Mouse (Mus musculus): Measurements from ENCODE around the gene Amot. TPM values are rescaled to one million over a fixed set of nuclear protein-coding genes. Genes with fewer than 3 reads are reported as not detected.

Amot gene
- polyA plus RNA-seq, 1 experiment, result 1.1 TPM

DNA sequence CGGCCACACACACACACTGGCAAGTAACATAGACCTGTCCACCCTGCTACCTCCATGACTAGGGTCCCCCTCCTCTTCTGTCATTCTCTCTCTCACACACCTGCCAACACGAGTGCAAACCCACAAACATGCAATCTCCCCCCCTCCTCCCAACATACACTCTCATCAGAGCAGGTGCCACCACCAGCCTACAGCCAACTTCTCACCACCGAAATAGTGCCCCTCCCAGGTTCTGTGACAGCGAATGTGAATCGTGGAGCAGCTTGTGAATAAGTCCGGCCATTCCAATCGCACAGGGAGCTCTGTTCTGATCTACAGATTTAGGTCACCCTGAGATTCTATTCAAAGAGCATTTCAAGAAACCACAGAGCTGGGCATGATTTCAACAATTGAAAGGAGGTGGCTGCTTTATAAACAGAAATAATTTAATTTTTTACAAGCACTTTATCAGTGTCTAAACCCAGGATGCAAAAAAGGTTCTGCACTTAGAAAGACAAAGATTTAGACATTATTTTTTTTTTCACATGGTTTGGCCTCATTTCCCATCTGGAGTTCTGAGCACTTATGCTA, 21.4 kb downstream of the Amot start:
- Histone ChIP-seq H3K27me3 (ENCODE audit: control insufficient read depth, insufficient read depth, low read length) (no peaks in the 10 kb centered on the region), H3K36me3 (ENCODE audit: control insufficient read depth, insufficient read depth, low read length) (no peaks in the 10 kb centered on the region), H3K4me1 (ENCODE audit: control insufficient read depth, insufficient read depth, insufficient read length) (no peaks in the 10 kb centered on the region), H3K27ac (ENCODE audit: insufficient read depth, low read length) (no peak overlapping the region), H3K4me3 (ENCODE audit: extremely low read depth, insufficient read depth, insufficient read length) (no peak overlapping the region)
- no peak for TF ChIP-seq CTCF (IDR thresholded peaks at IDR 0.05; ENCODE audit: extremely low read depth, insufficient read depth, insufficient read length, insufficient replicate concordance)
- no peak for TF ChIP-seq POLR2A (IDR thresholded peaks at IDR 0.05; ENCODE audit: low read depth, low read length)
- 81% methylated on average over 7 of the region's 7 CpGs for WGBS
- DNase-seq (ENCODE audit: low read depth in 1 of 2, low spot score in 2 of 2), result no peak

- WGBS, result 82% methylated on average over 5 of the region's 5 CpGs
- H3K36me3 ChIP-seq (ENCODE audit: control insufficient read depth, insufficient read depth, low read length), result no peaks in the 10 kb centered on the region
- no peaks in the 10 kb centered on the region for H3K4me1 ChIP-seq (ENCODE audit: control insufficient read depth, insufficient read depth, insufficient read length)
- H3K27ac ChIP-seq (ENCODE audit: insufficient read depth, low read length), result no peak overlapping the region
- H3K4me3 ChIP-seq (ENCODE audit: extremely low read depth, insufficient read depth, insufficient read length), result no peak overlapping the region
- H3K27me3 ChIP-seq (ENCODE audit: control insufficient read depth, insufficient read depth, low read length), result no peaks in the 10 kb centered on the region
- TF ChIP-seq POLR2A (IDR thresholded peaks at IDR 0.05; ENCODE audit: low read depth, low read length) (no peak), CTCF (IDR thresholded peaks at IDR 0.05; ENCODE audit: extremely low read depth, insufficient read depth, insufficient read length, insufficient replicate concordance) (no peak)
- no peak for DNase-seq (ENCODE audit: low read depth in 1 of 2, low spot score in 2 of 2)
These were observed 22.6 kb downstream of the Amot start for GRCm38 (mm10) chrX:145482383-145482782.

DNA sequence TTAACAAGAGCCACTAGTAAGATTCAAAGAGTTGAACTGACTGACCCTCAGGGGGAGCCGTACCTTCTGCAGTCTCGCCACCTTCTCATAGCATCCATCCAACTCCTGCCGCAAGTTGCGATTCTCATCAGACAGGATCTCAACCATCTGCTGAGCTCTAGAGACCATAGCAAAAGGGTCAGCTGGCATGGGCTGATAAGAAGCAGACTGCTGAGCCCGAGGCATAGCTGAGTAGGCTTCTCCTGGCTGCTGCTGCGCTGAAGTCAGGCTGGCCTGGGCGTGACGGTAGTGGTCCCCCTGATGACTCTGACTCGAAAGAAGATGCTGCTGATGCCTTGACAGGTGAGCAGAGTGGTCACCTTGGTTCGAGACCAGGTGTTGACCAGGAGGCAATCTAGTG, 25.0 kb downstream of the Amot start:
- Histone ChIP-seq H3K27me3 (ENCODE audit: control insufficient read depth, insufficient read depth, low read length) (no peaks in the 10 kb centered on the region), H3K4me3 (ENCODE audit: extremely low read depth, insufficient read depth, insufficient read length) (no peak overlapping the region), H3K4me1 (ENCODE audit: control insufficient read depth, insufficient read depth, insufficient read length) (no peaks in the 10 kb centered on the region), H3K36me3 (ENCODE audit: control insufficient read depth, insufficient read depth, low read length) (no peaks in the 10 kb centered on the region), H3K27ac (ENCODE audit: insufficient read depth, low read length) (no peak overlapping the region)
- TF ChIP-seq POLR2A (IDR thresholded peaks at IDR 0.05; ENCODE audit: low read depth, low read length) (no peak), CTCF (IDR thresholded peaks at IDR 0.05; ENCODE audit: extremely low read depth, insufficient read depth, insufficient read length, insufficient replicate concordance) (no peak)
- 81% methylated on average over 10 of the region's 10 CpGs for WGBS
- DNase-seq (ENCODE audit: low read depth in 1 of 2, low spot score in 2 of 2), result no peak

GRCm38 (mm10) chrX:145477725-145478194, 27.2 kb downstream of the Amot start:
- 74% methylated on average over 3 of the region's 3 CpGs for WGBS

DNA sequence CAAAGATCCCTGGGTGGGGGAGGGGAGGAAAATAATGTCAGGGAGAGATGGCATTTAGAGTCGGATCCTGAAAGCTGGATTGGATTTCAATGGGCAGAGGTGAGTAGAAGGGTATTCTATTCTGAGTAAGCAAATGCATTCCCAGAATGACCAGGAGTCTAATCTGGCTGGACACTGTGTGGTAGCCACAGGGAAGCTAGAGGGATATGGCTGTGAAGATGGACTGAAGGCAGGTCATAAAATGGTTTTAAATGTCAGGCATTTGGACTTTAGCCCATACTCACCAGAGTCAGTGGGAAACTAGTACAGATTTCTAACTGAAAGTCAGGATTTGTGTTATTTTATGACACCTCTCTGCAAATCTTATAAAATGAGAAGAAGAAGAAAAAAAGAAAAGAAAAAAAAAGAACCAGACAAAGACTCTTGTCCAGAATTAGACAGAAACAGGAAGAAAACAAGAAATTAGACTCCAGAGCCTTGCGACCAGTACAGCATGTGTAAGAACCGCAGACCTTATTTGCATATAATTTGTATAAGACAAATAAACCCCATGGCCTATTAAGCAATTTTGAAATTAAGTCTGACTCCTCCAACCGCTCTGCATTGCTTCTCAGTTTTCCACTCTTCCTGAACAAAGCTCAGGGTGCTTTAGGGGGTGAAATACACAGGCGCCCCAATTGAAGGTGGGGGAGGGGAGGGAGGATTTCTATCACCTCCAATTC, 27.8 kb downstream of the Amot start:
- Histone ChIP-seq H3K4me3 (ENCODE audit: extremely low read depth, insufficient read depth, insufficient read length) (no peak overlapping the region), H3K4me1 (ENCODE audit: control insufficient read depth, insufficient read depth, insufficient read length) (no peaks in the 10 kb centered on the region), H3K27ac (ENCODE audit: insufficient read depth, low read length) (no peak overlapping the region), H3K36me3 (ENCODE audit: control insufficient read depth, insufficient read depth, low read length) (no peaks in the 10 kb centered on the region), H3K27me3 (ENCODE audit: control insufficient read depth, insufficient read depth, low read length) (no peaks in the 10 kb centered on the region)
- WGBS, result 86% methylated on average over 5 of the region's 5 CpGs
- DNase-seq (ENCODE audit: low read depth in 1 of 2, low spot score in 2 of 2), result no peak
- TF ChIP-seq POLR2A (IDR thresholded peaks at IDR 0.05; ENCODE audit: low read depth, low read length) (no peak), CTCF (IDR thresholded peaks at IDR 0.05; ENCODE audit: extremely low read depth, insufficient read depth, insufficient read length, insufficient replicate concordance) (no peak)

More at GRCm38 (mm10) chrX:145477725-145478194, 27.2 kb downstream of the Amot start:
- H3K27me3 ChIP-seq (ENCODE audit: control insufficient read depth, insufficient read depth, low read length), result no peaks in the 10 kb centered on the region
- no peaks in the 10 kb centered on the region for H3K4me1 ChIP-seq (ENCODE audit: control insufficient read depth, insufficient read depth, insufficient read length)
- DNase-seq (ENCODE audit: low read depth in 1 of 2, low spot score in 2 of 2), result no peak
- TF ChIP-seq CTCF (IDR thresholded peaks at IDR 0.05; ENCODE audit: extremely low read depth, insufficient read depth, insufficient read length, insufficient replicate concordance), result no peak
- TF ChIP-seq POLR2A (IDR thresholded peaks at IDR 0.05; ENCODE audit: low read depth, low read length), result no peak
- no peak overlapping the region for H3K4me3 ChIP-seq (ENCODE audit: extremely low read depth, insufficient read depth, insufficient read length)
- no peak overlapping the region for H3K27ac ChIP-seq (ENCODE audit: insufficient read depth, low read length)
- no peaks in the 10 kb centered on the region for H3K36me3 ChIP-seq (ENCODE audit: control insufficient read depth, insufficient read depth, low read length)

- H3K27me3 ChIP-seq (ENCODE audit: control insufficient read depth, insufficient read depth, low read length), result no peaks in the 10 kb centered on the region
- H3K4me3 ChIP-seq (ENCODE audit: extremely low read depth, insufficient read depth, insufficient read length), result no peak overlapping the region
- TF ChIP-seq CTCF (IDR thresholded peaks at IDR 0.05; ENCODE audit: extremely low read depth, insufficient read depth, insufficient read length, insufficient replicate concordance) (no peak), POLR2A (IDR thresholded peaks at IDR 0.05; ENCODE audit: low read depth, low read length) (no peak)
- no peaks in the 10 kb centered on the region for H3K4me1 ChIP-seq (ENCODE audit: control insufficient read depth, insufficient read depth, insufficient read length)
- no peak for DNase-seq (ENCODE audit: low read depth in 1 of 2, low spot score in 2 of 2)
- H3K36me3 ChIP-seq (ENCODE audit: control insufficient read depth, insufficient read depth, low read length), result no peaks in the 10 kb centered on the region
- 90% methylated on average over 6 of the region's 6 CpGs for WGBS
- H3K27ac ChIP-seq (ENCODE audit: insufficient read depth, low read length), result no peak overlapping the region
These were observed 36.7 kb downstream of the Amot start for GRCm38 (mm10) chrX:145468264-145468663.

- H3K36me3 ChIP-seq (ENCODE audit: control insufficient read depth, insufficient read depth, low read length), result no peaks in the 10 kb centered on the region
- no peaks in the 10 kb centered on the region for H3K27me3 ChIP-seq (ENCODE audit: control insufficient read depth, insufficient read depth, low read length)
- no peak for DNase-seq (ENCODE audit: low read depth in 1 of 2, low spot score in 2 of 2)
- H3K4me3 ChIP-seq (ENCODE audit: extremely low read depth, insufficient read depth, insufficient read length), result no peak overlapping the region
- TF ChIP-seq CTCF (IDR thresholded peaks at IDR 0.05; ENCODE audit: extremely low read depth, insufficient read depth, insufficient read length, insufficient replicate concordance) (no peak), POLR2A (IDR thresholded peaks at IDR 0.05; ENCODE audit: low read depth, low read length) (no peak)
- 52% methylated on average over 2 of the region's 2 CpGs for WGBS
- no peaks in the 10 kb centered on the region for H3K4me1 ChIP-seq (ENCODE audit: control insufficient read depth, insufficient read depth, insufficient read length)
- H3K27ac ChIP-seq (ENCODE audit: insufficient read depth, low read length), result no peak overlapping the region
These were observed 41.5 kb downstream of the Amot start for GRCm38 (mm10) chrX:145463524-145463923.
